In genomic region chr9:56825476-56826213, GRCm38 (mm10) we compare ENCODE assay signal across 8 mouse cellular contexts. TPM values are rescaled to one million over a fixed set of nuclear protein-coding genes. Genes with fewer than 3 reads are reported as not detected.
DNase-seq lines count a peak whose midpoint lies in the region; ATAC-seq and TF ChIP-seq lines count a peak whose summit lies in the region.

No protein-coding gene starts in this region.

- no peak for DNase-seq in kidney, postnatal 0 days (ENCODE audit: low spot score)
- no peak for DNase-seq in kidney, postnatal 36 days
- DNase-seq in embryonic facial prominence, embryonic 11.5 days (ENCODE audit: low spot score): peak; percentile 44
- DNase-seq in neural tube, embryonic 11.5 days (ENCODE audit: low spot score): peak; percentile 71
- no peak for DNase-seq in c-Kit-positive CD71-positive TER-119-positive erythroid progenitor cells, embryonic 14.5 days (ENCODE audit: low spot score)
- no peak for DNase-seq in ovary, postnatal 36 days (ENCODE audit: low spot score)
- no peak for DNase-seq in layer of hippocampus, adult 9-11 months

- peak overlapping the region; percentile 41 for H3K4me2 ChIP-seq in kidney, postnatal 0 days (ENCODE audit: low read length)
- peak overlapping the region; percentile 50 for H3K4me2 ChIP-seq in embryonic facial prominence, embryonic 11.5 days (ENCODE audit: low read depth, low read length)
- H3K4me2 ChIP-seq in hindbrain, embryonic 15.5 days: peak overlapping the region; percentile 55
- peak overlapping the region; percentile 54 for H3K4me2 ChIP-seq in neural tube, embryonic 11.5 days (ENCODE audit: low read depth)

- peaks cover 6% of the 10 kb centered on the region; the same call in 1 of the 2 replicates for H3K4me1 ChIP-seq in kidney, postnatal 0 days (replicated peaks; ENCODE audit: insufficient read depth, low read length)
- peaks cover 4% of the 10 kb centered on the region for H3K4me1 ChIP-seq in embryonic facial prominence, embryonic 11.5 days (ENCODE audit: control insufficient read depth, insufficient read depth, low read length)
- peaks cover 26% of the 10 kb centered on the region for H3K4me1 ChIP-seq in hindbrain, embryonic 15.5 days (replicated peaks)
- peaks cover 7% of the 10 kb centered on the region for H3K4me1 ChIP-seq in neural tube, embryonic 11.5 days (ENCODE audit: control insufficient read depth, insufficient read depth, low read length)

- no peaks in the 10 kb centered on the region for H3K36me3 ChIP-seq in kidney, postnatal 0 days (ENCODE audit: insufficient read depth, low read length)
- H3K36me3 ChIP-seq in embryonic facial prominence, embryonic 11.5 days (replicated peaks; ENCODE audit: control insufficient read depth, insufficient read depth, low read depth, low read length): no peaks in the 10 kb centered on the region
- H3K36me3 ChIP-seq in hindbrain, embryonic 15.5 days: no peaks in the 10 kb centered on the region
- H3K36me3 ChIP-seq in neural tube, embryonic 11.5 days (ENCODE audit: control insufficient read depth, insufficient read depth, low read length): no peaks in the 10 kb centered on the region

- 17% methylated on average over 18 of the region's 21 CpGs for WGBS in kidney, postnatal 0 days
- WGBS in embryonic facial prominence, embryonic 11.5 days: 8% methylated on average over 21 of the region's 21 CpGs
- 11% methylated on average over 21 of the region's 21 CpGs for WGBS in hindbrain, embryonic 15.5 days
- 7% methylated on average over 21 of the region's 21 CpGs for WGBS in neural tube, embryonic 11.5 days

- no peak overlapping the region for H3K27ac ChIP-seq in kidney, postnatal 0 days
- H3K27ac ChIP-seq in embryonic facial prominence, embryonic 11.5 days (replicated peaks; ENCODE audit: low read depth, low read length): no peak overlapping the region
- H3K27ac ChIP-seq in hindbrain, embryonic 15.5 days (replicated peaks): peak overlapping the region; percentile 20; the same call in 1 of the 2 replicates
- H3K27ac ChIP-seq in neural tube, embryonic 11.5 days (ENCODE audit: low read depth, low read length): peak overlapping the region; percentile 49; the same call in 1 of the 2 replicates

- TF ChIP-seq CTCF in kidney, postnatal 0 days (IDR thresholded peaks at IDR 0.05; ENCODE audit: low read depth): no peak

- no peak for ATAC-seq in kidney, postnatal 0 days (replicated peaks; ENCODE audit: low FRiP score, low read depth)
- no peak for ATAC-seq in embryonic facial prominence, embryonic 11.5 days (replicated peaks; ENCODE audit: insufficient number of reproducible peaks, low FRiP score, low TSS enrichment, low read depth)
- ATAC-seq in hindbrain, embryonic 15.5 days (ENCODE audit: low FRiP score, low read depth): peak; percentile 61; the same call in 1 of the 2 replicates
- ATAC-seq in neural tube, embryonic 11.5 days (ENCODE audit: insufficient read depth, low FRiP score, low TSS enrichment): peak; percentile 45; the same call in 1 of the 2 replicates

- H3K9me3 ChIP-seq in kidney, postnatal 0 days (replicated peaks; ENCODE audit: low read length): no peaks in the 10 kb centered on the region
- H3K9me3 ChIP-seq in embryonic facial prominence, embryonic 11.5 days (replicated peaks; ENCODE audit: control insufficient read depth, low read length): no peaks in the 10 kb centered on the region
- no peaks in the 10 kb centered on the region for H3K9me3 ChIP-seq in hindbrain, embryonic 15.5 days
- H3K9me3 ChIP-seq in neural tube, embryonic 11.5 days (ENCODE audit: control insufficient read depth, low read length): no peaks in the 10 kb centered on the region

- H3K9ac ChIP-seq in kidney, postnatal 0 days (ENCODE audit: low read depth, low read length): no peak overlapping the region
- H3K9ac ChIP-seq in embryonic facial prominence, embryonic 11.5 days (replicated peaks; ENCODE audit: low read length): peak overlapping the region; percentile 39; the same call in 1 of the 2 replicates
- H3K9ac ChIP-seq in hindbrain, embryonic 15.5 days: peak overlapping the region; percentile 39
- H3K9ac ChIP-seq in neural tube, embryonic 11.5 days (ENCODE audit: low read length): peak overlapping the region; percentile 45; the same call in 1 of the 2 replicates

- no peak overlapping the region for H3K4me3 ChIP-seq in kidney, postnatal 0 days (replicated peaks; ENCODE audit: low read depth, low read length)
- H3K4me3 ChIP-seq in embryonic facial prominence, embryonic 11.5 days (ENCODE audit: low read depth, low read length): peak overlapping the region; percentile 23
- H3K4me3 ChIP-seq in hindbrain, embryonic 15.5 days: peak overlapping the region; percentile 24
- H3K4me3 ChIP-seq in neural tube, embryonic 11.5 days (ENCODE audit: low read depth, low read length): peak overlapping the region; percentile 15

- no peaks in the 10 kb centered on the region for H3K27me3 ChIP-seq in kidney, postnatal 0 days (ENCODE audit: insufficient read depth, low read length)
- H3K27me3 ChIP-seq in embryonic facial prominence, embryonic 11.5 days (ENCODE audit: control insufficient read depth, insufficient read depth, low read length): no peaks in the 10 kb centered on the region
- no peaks in the 10 kb centered on the region for H3K27me3 ChIP-seq in hindbrain, embryonic 15.5 days
- H3K27me3 ChIP-seq in neural tube, embryonic 11.5 days (ENCODE audit: control insufficient read depth, insufficient read depth, low read length): no peaks in the 10 kb centered on the region

RNA-seq across cellular contexts. Expression of gene Lingo1, which starts 29.4 kb away (rescaled TPM):
- 2.6 and 3.2 TPM in 2 replicates for polyA plus RNA-seq in kidney, postnatal 0 days (2015; fragmentation: Nextera tagmentation; extraction: Ambion mirVana)
- polyA plus RNA-seq in embryonic facial prominence, embryonic 11.5 days (2014; fragmentation: Nextera tagmentation; extraction: Ambion mirVana): 3.9 and 4.0 TPM in 2 replicates
- polyA plus RNA-seq in hindbrain, embryonic 15.5 days (2015; fragmentation: Nextera tagmentation; extraction: Ambion mirVana): 71.8 and 93.4 TPM in 2 replicates
- 12.2 and 14.7 TPM in 2 replicates for polyA plus RNA-seq in neural tube, embryonic 11.5 days (2014; fragmentation: Nextera tagmentation; extraction: Ambion mirVana)

RNA-seq across cellular contexts. Expression of gene Odf3l1, which starts 38.8 kb away (rescaled TPM):
- polyA plus RNA-seq in kidney, postnatal 0 days (2015; fragmentation: Nextera tagmentation; extraction: Ambion mirVana): 0.11 TPM in 1 of 2 replicates, not detected in the other
- polyA plus RNA-seq in embryonic facial prominence, embryonic 11.5 days (2014; fragmentation: Nextera tagmentation; extraction: Ambion mirVana): not detected in 2 replicates
- 0.12 TPM in 1 of 2 replicates, not detected in the other for polyA plus RNA-seq in hindbrain, embryonic 15.5 days (2015; fragmentation: Nextera tagmentation; extraction: Ambion mirVana)
- polyA plus RNA-seq in neural tube, embryonic 11.5 days (2014; fragmentation: Nextera tagmentation; extraction: Ambion mirVana): not detected in 2 replicates

RNA-seq across cellular contexts. Expression of gene Cspg4, which starts 39.2 kb away (rescaled TPM):
- polyA plus RNA-seq in kidney, postnatal 0 days (2015; fragmentation: Nextera tagmentation; extraction: Ambion mirVana): 18.1 and 19.8 TPM in 2 replicates
- polyA plus RNA-seq in embryonic facial prominence, embryonic 11.5 days (2014; fragmentation: Nextera tagmentation; extraction: Ambion mirVana): 2.0 and 2.4 TPM in 2 replicates
- 8.1 and 8.6 TPM in 2 replicates for polyA plus RNA-seq in hindbrain, embryonic 15.5 days (2015; fragmentation: Nextera tagmentation; extraction: Ambion mirVana)
- 2.6 and 3.8 TPM in 2 replicates for polyA plus RNA-seq in neural tube, embryonic 11.5 days (2014; fragmentation: Nextera tagmentation; extraction: Ambion mirVana)

Comparison
In these comparisons a context has a peak if more than half of its experiments do, and no peak if none do; other contexts are left out.
1. ATAC-seq: peak in hindbrain, embryonic 15.5 days (single experiment) and neural tube, embryonic 11.5 days (single experiment); none in kidney, postnatal 0 days (single experiment) and embryonic facial prominence, embryonic 11.5 days (single experiment).
2. DNase-seq: peak in embryonic facial prominence, embryonic 11.5 days (single experiment) and neural tube, embryonic 11.5 days (single experiment); none in kidney, postnatal 0 days (single experiment), kidney, postnatal 36 days (0 of 2), c-Kit-positive CD71-positive TER-119-positive erythroid progenitor cells, embryonic 14.5 days (single experiment), ovary, postnatal 36 days (single experiment) and layer of hippocampus, adult 9-11 months (single experiment).
3. H3K27ac ChIP-seq: peak in hindbrain, embryonic 15.5 days (single experiment) and neural tube, embryonic 11.5 days (single experiment); none in kidney, postnatal 0 days (single experiment) and embryonic facial prominence, embryonic 11.5 days (single experiment).
4. Peak in every context shown above with its lines, with median percentiles within 50 percentile points of each other: H3K4me2 ChIP-seq.